Mouse (Mus musculus) adrenal gland, postnatal 0 days (tissue): Measurements from ENCODE around the gene Dzip3. TPM values are rescaled to one million over a fixed set of nuclear protein-coding genes. Genes with fewer than 3 reads are reported as not detected.

ENCODE experiments used
- polyA plus RNA-seq: library from polyadenylated mRNA; unstranded; fragments of >200 nt; fragmentation: Nextera tagmentation; extraction: Ambion mirVana; gene quantifications from 2 replicates; pipeline ENCODE4 v1.2.1, GENCODE M21; 2015

Gene Dzip3
- polyA plus RNA-seq = 12.5 and 13.0 TPM in 2 replicates

DNA sequence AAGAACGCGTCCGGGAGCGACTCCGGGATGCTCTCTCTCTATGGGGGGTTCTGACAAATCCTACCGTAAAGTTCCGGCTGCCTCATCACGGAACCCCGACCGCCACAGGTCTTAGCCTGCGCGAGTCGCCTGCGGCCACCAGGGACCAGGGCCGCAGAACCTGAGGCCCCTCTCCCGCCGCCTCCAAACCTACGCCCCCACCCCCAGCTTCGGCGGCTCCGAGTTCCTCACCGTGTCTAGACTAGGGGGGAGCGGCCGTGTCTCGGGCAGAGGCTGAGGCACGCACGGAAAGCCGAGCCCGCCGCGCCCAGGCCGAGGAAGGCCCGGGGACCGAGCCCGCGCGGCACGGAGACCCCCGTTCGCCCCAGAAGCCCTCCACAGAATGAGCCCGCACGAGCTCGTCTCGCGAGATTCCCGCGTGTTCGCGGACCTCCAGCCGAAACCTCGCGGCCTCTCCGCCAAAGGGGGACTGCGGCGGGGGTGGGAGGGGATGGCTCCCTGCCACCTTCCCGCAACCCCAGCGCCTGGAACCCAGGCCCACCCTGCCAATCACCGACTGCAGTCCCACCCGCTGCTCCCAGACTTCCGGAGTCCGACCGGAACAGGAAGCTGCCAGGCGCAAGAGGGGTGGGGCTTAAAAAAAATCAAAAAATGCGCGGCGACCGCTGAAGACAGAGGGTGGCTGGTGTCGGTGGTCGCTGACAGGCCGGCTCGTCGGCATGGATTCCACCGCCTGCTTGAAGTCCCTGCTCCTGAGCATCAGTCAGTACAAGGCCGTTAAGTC, at the start of gene Dzip3, which contains the start of gene Cip2a:
Dzip3 (minus strand) TSS at position 607 of the 784 bp plus-strand sequence.
Cip2a (plus strand) TSS at position 627 of the 784 bp plus-strand sequence.

Other genes with a start within 250 kb of the Dzip3 start
- not detected in 2 replicates for gene Trat1, start 222.1 kb downstream of the Dzip3 start, polyA plus RNA-seq
- gene Retnlb, start 177.3 kb downstream of the Dzip3 start, polyA plus RNA-seq = not detected in 2 replicates
- 1.1 TPM in 1 of 2 replicates, not detected in the other for gene Retnla, start 151.6 kb downstream of the Dzip3 start, polyA plus RNA-seq
- 12.6 and 31.6 TPM in 2 replicates for gene Retnlg, start 121.5 kb downstream of the Dzip3 start, polyA plus RNA-seq
- gene Cip2a, start within 50 bp of the Dzip3 start, polyA plus RNA-seq = 5.8 and 6.9 TPM in 2 replicates
- not detected in 2 replicates for gene Myh15, start 63.3 kb upstream of the Dzip3 start, polyA plus RNA-seq